Mouse (Mus musculus): Measurements from ENCODE around the gene Nodal. TPM values are rescaled to one million over a fixed set of nuclear protein-coding genes. Genes with fewer than 3 reads are reported as not detected.

Nodal gene
- polyA plus RNA-seq, 1 experiment = 0.05 TPM

GRCm38 (mm10) chr10:61420011-61420410, 2.2 kb downstream of the Nodal start:
- H3K4me3 ChIP-seq (ENCODE audit: control insufficient read depth, insufficient read depth, low read length) = no peak overlapping the region
- peaks cover 3% of the 10 kb centered on the region; the same call in 1 of the 2 replicates for H3K27me3 ChIP-seq (ENCODE audit: control insufficient read depth, insufficient read depth, low read length)
- no peaks in the 10 kb centered on the region for H3K36me3 ChIP-seq (ENCODE audit: control insufficient read depth, insufficient read depth, low read length)
- H3K27ac ChIP-seq (ENCODE audit: control insufficient read depth, insufficient read depth, low read length) = no peak overlapping the region
- no peak for TF ChIP-seq CTCF (IDR thresholded peaks at IDR 0.05; ENCODE audit: borderline replicate concordance, control insufficient read depth, extremely low read depth, insufficient read depth, low read length, poor library complexity)
- WGBS = 54% methylated on average over 4 of the region's 4 CpGs
- H3K4me1 ChIP-seq (replicated peaks; ENCODE audit: control insufficient read depth, insufficient read depth, low read length) = no peaks in the 10 kb centered on the region
- no peak for DNase-seq

DNA sequence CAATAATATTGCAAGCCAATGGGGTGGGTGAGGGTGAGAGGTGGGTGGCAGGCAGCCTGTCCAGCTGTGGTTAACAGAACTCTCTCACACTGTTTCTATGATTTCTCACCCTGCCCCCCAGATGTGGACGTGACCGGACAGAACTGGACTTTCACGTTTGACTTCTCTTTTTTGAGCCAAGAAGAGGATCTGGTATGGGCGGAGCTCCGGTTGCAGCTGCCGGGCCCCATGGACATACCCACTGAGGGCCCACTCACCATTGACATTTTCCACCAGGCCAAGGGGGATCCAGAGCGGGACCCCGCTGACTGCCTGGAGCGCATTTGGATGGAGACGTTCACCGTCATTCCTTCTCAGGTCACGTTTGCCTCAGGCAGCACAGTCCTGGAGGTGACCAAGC, 5.1 kb downstream of the Nodal start:
- no peaks in the 10 kb centered on the region for H3K36me3 ChIP-seq (ENCODE audit: control insufficient read depth, insufficient read depth, low read length)
- no peak overlapping the region for H3K4me3 ChIP-seq (ENCODE audit: control insufficient read depth, insufficient read depth, low read length)
- 72% methylated on average over 12 of the region's 12 CpGs for WGBS
- H3K27ac ChIP-seq (ENCODE audit: control insufficient read depth, insufficient read depth, low read length) = no peak overlapping the region
- no peaks in the 10 kb centered on the region for H3K4me1 ChIP-seq (replicated peaks; ENCODE audit: control insufficient read depth, insufficient read depth, low read length)
- TF ChIP-seq POLR2A (IDR thresholded peaks at IDR 0.05; ENCODE audit: control insufficient read depth, extremely low read depth, insufficient read depth, low read length, poor library complexity) (no peak), CTCF (IDR thresholded peaks at IDR 0.05; ENCODE audit: borderline replicate concordance, control insufficient read depth, extremely low read depth, insufficient read depth, low read length, poor library complexity) (no peak)
- peaks cover under 1% of the 10 kb centered on the region; the same call in 1 of the 2 replicates for H3K27me3 ChIP-seq (ENCODE audit: control insufficient read depth, insufficient read depth, low read length)
- DNase-seq = no peak

- H3K27me3 ChIP-seq (ENCODE audit: control insufficient read depth, insufficient read depth, low read length) = no peaks in the 10 kb centered on the region; the same call in 1 of the 2 replicates
- H3K27ac ChIP-seq (ENCODE audit: control insufficient read depth, insufficient read depth, low read length) = no peak overlapping the region
- no peak overlapping the region for H3K4me3 ChIP-seq (ENCODE audit: control insufficient read depth, insufficient read depth, low read length)
- 71% methylated on average over 10 of the region's 10 CpGs for WGBS
- H3K36me3 ChIP-seq (ENCODE audit: control insufficient read depth, insufficient read depth, low read length) = no peaks in the 10 kb centered on the region
- H3K4me1 ChIP-seq (replicated peaks; ENCODE audit: control insufficient read depth, insufficient read depth, low read length) = no peaks in the 10 kb centered on the region
- DNase-seq = peak; percentile 49
- TF ChIP-seq CTCF (IDR thresholded peaks at IDR 0.05; ENCODE audit: borderline replicate concordance, control insufficient read depth, extremely low read depth, insufficient read depth, low read length, poor library complexity) (peak; percentile 70; the same call in 1 of the 2 replicates), POLR2A (IDR thresholded peaks at IDR 0.05; ENCODE audit: control insufficient read depth, extremely low read depth, insufficient read depth, low read length, poor library complexity) (no peak)
Measured at GRCm38 (mm10) chr10:61423289-61423688, 5.5 kb downstream of the Nodal start.

GRCm38 (mm10) chr10:61424500-61424899, 6.7 kb downstream of the Nodal start:
- 11% methylated on average over 7 of the region's 7 CpGs for WGBS
- TF ChIP-seq POLR2A (IDR thresholded peaks at IDR 0.05; ENCODE audit: control insufficient read depth, extremely low read depth, insufficient read depth, low read length, poor library complexity) (no peak), CTCF (IDR thresholded peaks at IDR 0.05; ENCODE audit: borderline replicate concordance, control insufficient read depth, extremely low read depth, insufficient read depth, low read length, poor library complexity) (no peak)

GRCm38 (mm10) chr10:61425047-61425446, 7.3 kb downstream of the Nodal start:
- no peak for DNase-seq
- TF ChIP-seq CTCF (IDR thresholded peaks at IDR 0.05; ENCODE audit: borderline replicate concordance, control insufficient read depth, extremely low read depth, insufficient read depth, low read length, poor library complexity) (no peak), POLR2A (IDR thresholded peaks at IDR 0.05; ENCODE audit: control insufficient read depth, extremely low read depth, insufficient read depth, low read length, poor library complexity) (no peak)
- Histone ChIP-seq H3K4me3 (ENCODE audit: control insufficient read depth, insufficient read depth, low read length) (no peak overlapping the region), H3K36me3 (ENCODE audit: control insufficient read depth, insufficient read depth, low read length) (peaks cover under 1% of the 10 kb centered on the region; the same call in 1 of the 2 replicates), H3K27ac (ENCODE audit: control insufficient read depth, insufficient read depth, low read length) (no peak overlapping the region), H3K27me3 (ENCODE audit: control insufficient read depth, insufficient read depth, low read length) (no peaks in the 10 kb centered on the region; the same call in 1 of the 2 replicates), H3K4me1 (replicated peaks; ENCODE audit: control insufficient read depth, insufficient read depth, low read length) (no peaks in the 10 kb centered on the region)
- 68% methylated on average over 2 of the region's 2 CpGs for WGBS

More at GRCm38 (mm10) chr10:61424500-61424899, 6.7 kb downstream of the Nodal start:
- Histone ChIP-seq H3K27me3 (ENCODE audit: control insufficient read depth, insufficient read depth, low read length) (no peaks in the 10 kb centered on the region; the same call in 1 of the 2 replicates), H3K36me3 (ENCODE audit: control insufficient read depth, insufficient read depth, low read length) (no peaks in the 10 kb centered on the region), H3K27ac (ENCODE audit: control insufficient read depth, insufficient read depth, low read length) (no peak overlapping the region), H3K4me1 (replicated peaks; ENCODE audit: control insufficient read depth, insufficient read depth, low read length) (no peaks in the 10 kb centered on the region), H3K4me3 (ENCODE audit: control insufficient read depth, insufficient read depth, low read length) (no peak overlapping the region)
- DNase-seq = no peak

DNA sequence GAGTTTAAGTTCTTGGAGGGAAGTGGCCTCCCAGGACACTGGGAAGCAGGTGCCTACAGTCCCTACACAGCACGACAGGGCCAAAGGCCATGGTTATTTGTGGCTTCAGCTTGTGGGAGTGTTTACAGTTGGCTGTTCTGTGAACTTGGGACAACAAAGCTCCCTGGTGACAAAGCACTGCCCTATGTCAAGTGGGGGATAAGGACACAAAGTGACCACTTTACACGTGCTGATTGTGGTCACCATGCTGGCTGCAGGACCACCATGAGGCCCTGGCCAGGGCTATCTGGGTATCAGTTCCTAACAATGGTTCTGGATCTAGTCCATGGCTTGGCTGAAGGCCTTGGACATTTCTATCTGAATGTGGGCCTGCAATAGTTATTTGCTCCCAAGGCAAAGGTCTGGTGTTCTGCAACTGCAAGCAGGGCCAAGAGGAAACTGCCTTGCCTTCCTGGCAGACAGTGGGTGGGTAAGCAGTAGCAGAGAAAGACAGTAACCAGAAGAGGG, 8.5 kb downstream of the Nodal start:
- Histone ChIP-seq H3K36me3 (ENCODE audit: control insufficient read depth, insufficient read depth, low read length) (peaks cover 13% of the 10 kb centered on the region), H3K4me3 (ENCODE audit: control insufficient read depth, insufficient read depth, low read length) (no peak overlapping the region), H3K4me1 (replicated peaks; ENCODE audit: control insufficient read depth, insufficient read depth, low read length) (no peaks in the 10 kb centered on the region), H3K27me3 (ENCODE audit: control insufficient read depth, insufficient read depth, low read length) (no peaks in the 10 kb centered on the region), H3K27ac (ENCODE audit: control insufficient read depth, insufficient read depth, low read length) (no peak overlapping the region)
- no peak for DNase-seq
- no peak for TF ChIP-seq CTCF (IDR thresholded peaks at IDR 0.05; ENCODE audit: borderline replicate concordance, control insufficient read depth, extremely low read depth, insufficient read depth, low read length, poor library complexity)
- TF ChIP-seq POLR2A (IDR thresholded peaks at IDR 0.05; ENCODE audit: control insufficient read depth, extremely low read depth, insufficient read depth, low read length, poor library complexity) = no peak
- 78% methylated on average over 2 of the region's 2 CpGs for WGBS

DNA sequence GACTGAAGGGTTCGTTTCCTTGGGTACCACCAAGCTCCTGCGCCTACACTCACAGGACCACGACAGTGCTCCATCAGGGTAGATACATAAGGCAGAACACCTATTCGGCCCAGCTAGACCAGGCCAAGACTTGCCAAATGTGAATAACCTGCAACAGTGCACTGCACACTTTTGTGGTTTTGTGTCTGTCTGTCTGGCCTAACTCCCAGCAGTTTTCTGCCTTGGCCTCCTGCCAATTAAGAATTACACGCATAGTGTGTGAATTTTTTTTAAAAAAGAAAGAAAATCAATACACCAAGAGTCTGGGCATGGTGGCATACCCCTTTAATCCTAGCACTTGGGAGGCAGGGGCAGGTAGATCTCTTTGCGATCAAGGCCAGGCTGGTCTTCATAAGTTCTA, 10.2 kb downstream of the Nodal start:
- H3K27ac ChIP-seq (ENCODE audit: control insufficient read depth, insufficient read depth, low read length) = no peak overlapping the region
- no peak for DNase-seq
- no peaks in the 10 kb centered on the region for H3K4me1 ChIP-seq (replicated peaks; ENCODE audit: control insufficient read depth, insufficient read depth, low read length)
- no peak overlapping the region for H3K4me3 ChIP-seq (ENCODE audit: control insufficient read depth, insufficient read depth, low read length)
- H3K36me3 ChIP-seq (ENCODE audit: control insufficient read depth, insufficient read depth, low read length) = peaks cover 25% of the 10 kb centered on the region
- 80% methylated on average over 6 of the region's 6 CpGs for WGBS
- H3K27me3 ChIP-seq (ENCODE audit: control insufficient read depth, insufficient read depth, low read length) = no peaks in the 10 kb centered on the region
- no peak for TF ChIP-seq CTCF (IDR thresholded peaks at IDR 0.05; ENCODE audit: borderline replicate concordance, control insufficient read depth, extremely low read depth, insufficient read depth, low read length, poor library complexity)

All from thymus, adult 2 months (tissue).